Mouse (Mus musculus): ENCODE results near the gene Boc.
A peak's percentile ranks its signal among the peaks of the same experiment; 100 is the strongest.

The Boc gene

GRCm38 (mm10) chr16:44552036-44552435 lies 6.7 kb downstream of the Boc start:
- DNase-seq: no peak

DNA sequence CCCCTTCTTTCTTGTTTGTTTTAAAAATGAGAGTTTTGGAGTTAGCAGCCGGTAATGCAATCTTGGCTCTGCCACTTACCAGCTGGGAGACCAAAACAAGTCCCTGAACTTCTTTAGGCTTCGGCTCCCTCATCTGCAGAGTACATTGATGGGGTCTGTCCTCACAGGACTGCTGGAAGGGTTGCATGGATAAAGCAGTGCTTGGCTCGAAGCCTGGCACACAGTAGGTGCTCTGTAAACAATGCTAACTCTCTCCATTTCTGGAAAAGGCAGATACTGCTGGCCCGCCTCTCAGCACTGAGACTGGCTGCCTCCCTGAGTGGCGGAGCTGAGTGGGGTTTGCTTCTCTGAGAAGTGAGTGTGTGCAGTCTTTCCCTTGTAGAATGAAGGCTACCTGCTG lies 7.2 kb downstream of the Boc start:
- DNase-seq: peak in 1 of 2 experiments; percentile 56

DNA sequence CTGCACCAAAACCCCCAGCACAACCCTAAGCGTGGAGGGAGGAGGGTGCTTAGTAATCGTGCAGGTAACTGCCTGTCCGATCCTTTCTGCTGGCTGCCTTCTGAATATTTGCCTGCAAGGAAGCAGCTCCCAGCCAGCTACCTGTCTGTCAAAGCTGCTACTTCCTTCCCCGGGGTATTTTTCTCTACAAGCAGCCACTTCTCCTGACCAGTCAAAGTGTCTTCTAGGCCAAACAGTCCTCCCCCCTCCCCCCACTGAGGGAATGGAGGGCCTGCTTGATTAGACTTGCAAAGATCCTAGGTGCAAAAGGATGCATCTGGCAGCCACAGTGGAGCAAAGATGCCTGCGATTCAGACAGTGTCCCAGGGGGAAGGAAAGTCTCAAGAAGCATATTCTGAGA lies 7.9 kb downstream of the Boc start:
- DNase-seq: no peak

DNA sequence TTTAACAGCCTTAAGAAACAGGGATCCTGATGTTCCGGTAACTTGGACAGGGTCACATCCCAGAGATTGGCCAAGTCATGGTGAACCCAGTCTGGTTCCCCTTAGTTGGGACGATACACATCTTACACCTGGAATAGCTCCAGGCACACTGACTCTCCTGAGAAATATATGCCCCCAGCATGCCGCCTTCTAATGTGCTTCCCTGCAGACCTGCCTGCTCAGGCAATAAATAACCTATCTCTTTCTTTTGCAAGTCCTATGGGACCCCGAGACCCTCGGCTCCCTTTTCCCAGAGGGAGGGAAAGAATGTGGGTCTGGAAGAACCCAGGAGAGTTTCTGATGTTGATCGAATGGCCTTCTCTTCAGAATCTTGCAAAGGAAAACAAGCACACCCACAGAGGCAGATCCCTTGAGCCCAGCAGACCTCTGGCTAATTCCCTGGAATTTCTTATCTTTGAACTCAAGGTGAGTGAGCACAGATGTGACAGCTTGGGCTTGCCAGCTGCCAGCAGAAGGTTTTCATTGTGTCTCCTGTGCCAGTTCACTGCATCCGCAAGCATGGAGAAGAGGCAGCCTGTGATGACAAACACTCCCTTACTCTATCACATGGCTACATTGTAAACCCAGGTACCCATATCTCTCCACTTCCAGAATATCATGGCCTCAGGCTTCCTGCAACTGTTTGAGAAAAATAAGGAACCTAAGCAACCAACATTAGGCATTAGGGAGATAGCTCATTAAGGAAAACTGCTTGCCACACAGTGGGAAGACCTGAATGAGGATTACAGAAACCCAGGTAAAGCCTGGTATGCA lies 8.6 kb downstream of the Boc start:
- no peak for DNase-seq

GRCm38 (mm10) chr16:44549381-44549780 lies 9.3 kb downstream of the Boc start:
- DNase-seq: no peak

GRCm38 (mm10) chr16:44547976-44548375 lies 10.7 kb downstream of the Boc start:
- DNase-seq: no peak

- no peak for DNase-seq
Measured at GRCm38 (mm10) chr16:44546831-44547230, 11.9 kb downstream of the Boc start.

DNA sequence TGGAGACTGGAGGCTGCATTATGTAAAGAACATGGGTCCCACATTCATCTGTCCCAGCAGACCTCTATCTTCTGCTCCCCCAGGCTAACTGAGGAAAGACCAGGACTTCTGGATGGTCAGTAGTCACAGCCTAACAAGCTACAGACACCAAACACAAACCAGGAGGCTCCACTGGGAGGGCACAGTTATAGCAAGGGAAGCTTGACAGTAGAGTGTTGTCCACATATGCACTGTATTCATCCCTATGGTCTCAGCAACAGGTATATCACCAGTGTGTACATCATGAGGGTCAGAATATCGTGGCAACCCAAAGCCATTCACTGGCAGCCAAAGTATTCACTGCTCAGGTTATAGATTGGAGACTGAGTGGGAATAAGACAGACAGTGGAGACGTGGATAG lies 12.8 kb downstream of the Boc start:
- DNase-seq: no peak

- DNase-seq: no peak
Measured at GRCm38 (mm10) chr16:44545153-44545552, 13.5 kb downstream of the Boc start.

GRCm38 (mm10) chr16:44543098-44543497 lies 15.6 kb downstream of the Boc start:
- DNase-seq: no peak

DNA sequence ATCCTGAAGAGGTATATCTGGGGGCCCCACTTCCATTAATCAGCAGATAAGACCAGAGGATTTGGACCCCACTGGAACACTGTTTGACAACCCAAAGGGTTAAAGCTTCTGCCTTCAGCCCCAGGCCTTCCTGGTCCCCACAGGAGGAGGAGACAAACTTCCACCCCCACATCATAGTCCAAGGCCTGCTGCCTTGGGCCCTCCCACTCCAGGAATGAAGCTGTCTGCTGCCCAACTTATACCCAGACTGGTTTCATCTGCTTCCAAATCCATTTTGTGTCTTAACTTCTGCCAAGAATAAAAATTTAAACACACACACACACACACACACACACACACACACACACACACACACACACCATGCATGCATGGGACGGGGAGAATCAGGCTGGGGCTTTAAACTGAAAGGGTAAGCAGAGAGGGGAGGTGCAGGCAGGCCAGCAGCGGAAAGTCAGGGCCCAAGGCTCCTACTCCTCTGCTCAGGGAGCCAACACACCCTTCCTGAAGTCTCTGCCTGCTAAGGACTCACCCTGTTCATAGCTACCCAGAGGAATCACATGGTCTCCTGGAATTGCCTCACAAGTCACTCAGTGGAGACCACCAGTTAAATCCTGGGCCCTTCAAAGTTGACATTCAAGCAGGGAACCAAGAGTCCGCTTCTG lies 16.5 kb downstream of the Boc start:
- peak; percentile 46 to 80 for DNase-seq

DNA sequence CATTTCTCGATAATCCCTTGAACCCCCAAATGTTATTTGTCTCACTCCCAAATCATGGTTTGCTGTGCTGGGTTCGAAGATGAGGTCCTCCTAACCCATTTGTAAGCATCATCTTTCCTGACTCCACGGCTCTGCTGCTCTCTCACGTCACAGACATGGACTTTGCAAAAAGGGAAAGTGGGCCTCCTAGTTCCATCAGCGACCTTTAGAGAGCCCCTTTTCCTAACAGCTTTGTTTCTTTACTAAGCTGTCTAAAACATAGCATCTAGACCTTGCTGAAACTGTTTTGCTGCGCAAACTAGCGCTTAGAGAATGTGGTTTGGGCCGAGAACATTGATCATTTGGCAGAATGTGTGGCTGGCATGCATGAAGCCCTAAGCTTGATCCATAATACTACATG lies 19.1 kb downstream of the Boc start:
- DNase-seq: no peak

DNA sequence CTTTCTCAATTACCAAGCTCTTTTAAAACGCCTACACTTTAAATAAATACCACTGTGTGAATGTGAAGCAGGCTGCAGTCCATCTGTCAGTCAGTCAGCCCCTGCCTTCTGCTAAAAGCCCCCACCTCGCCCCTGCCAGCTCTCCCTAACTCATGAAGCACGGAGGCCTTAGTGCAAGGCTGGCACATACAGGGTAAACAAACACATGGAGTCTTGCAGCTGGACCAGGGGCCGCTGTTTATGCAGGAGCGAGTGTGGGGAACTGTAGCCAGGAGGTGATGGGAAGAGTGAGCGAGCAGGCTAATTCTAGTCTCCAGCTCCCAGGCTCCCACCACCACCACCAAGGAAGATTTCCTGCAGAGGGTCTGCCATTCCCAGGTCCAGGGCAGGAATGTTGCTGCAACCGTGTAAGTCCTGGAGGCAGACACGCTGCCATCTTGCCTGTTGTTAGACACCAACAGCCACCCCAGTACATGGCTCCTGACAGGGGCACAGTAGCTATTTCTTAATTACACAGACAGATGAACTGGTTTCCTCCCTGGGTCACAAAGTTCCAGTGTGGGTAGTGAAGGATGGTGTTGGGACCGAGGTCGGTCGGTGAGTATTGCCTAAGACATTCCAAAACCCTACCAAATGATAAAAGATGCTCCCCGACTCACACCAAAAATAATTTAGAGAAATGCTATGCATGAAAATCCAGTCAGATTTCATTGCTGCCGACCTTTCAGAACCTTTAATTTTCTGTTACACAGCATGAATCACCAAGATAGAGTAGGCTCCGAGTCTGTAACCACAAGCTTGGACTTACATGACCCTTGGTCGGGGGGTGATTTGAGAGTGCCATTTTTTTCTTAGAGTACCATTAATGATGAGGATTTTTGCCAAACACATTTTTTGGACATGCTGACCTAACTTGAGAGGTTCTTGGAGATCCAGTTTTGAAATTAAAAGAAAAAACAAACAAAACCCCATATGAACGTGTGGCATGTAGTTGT lies 20.0 kb downstream of the Boc start:
- DNase-seq: peak; percentile 43 to 85

GRCm38 (mm10) chr16:44534122-44534521 lies 24.6 kb downstream of the Boc start:
- no peak for DNase-seq

GRCm38 (mm10) chr16:44533522-44533921 lies 25.2 kb downstream of the Boc start:
- DNase-seq: no peak

DNA sequence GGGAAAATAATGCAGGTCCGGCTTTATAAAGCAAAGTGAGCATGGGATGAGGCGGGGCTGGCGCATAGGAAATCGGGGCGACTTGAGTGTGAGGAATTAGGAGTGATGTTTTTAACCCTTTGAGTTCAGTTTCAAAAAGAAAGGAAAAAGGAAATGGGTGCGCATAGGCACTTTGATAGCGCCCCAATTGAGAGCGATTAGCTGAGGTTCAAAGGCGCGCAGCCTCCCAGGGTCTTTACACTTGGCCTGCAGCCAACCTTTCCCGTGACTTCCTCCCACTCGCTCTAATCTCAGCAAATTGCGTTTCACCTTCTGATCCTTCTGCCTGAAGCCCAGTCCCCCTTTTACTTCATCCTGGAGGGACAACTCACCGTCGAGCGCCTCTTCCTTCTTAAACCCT lies 25.8 kb downstream of the Boc start:
- DNase-seq: no peak

DNA sequence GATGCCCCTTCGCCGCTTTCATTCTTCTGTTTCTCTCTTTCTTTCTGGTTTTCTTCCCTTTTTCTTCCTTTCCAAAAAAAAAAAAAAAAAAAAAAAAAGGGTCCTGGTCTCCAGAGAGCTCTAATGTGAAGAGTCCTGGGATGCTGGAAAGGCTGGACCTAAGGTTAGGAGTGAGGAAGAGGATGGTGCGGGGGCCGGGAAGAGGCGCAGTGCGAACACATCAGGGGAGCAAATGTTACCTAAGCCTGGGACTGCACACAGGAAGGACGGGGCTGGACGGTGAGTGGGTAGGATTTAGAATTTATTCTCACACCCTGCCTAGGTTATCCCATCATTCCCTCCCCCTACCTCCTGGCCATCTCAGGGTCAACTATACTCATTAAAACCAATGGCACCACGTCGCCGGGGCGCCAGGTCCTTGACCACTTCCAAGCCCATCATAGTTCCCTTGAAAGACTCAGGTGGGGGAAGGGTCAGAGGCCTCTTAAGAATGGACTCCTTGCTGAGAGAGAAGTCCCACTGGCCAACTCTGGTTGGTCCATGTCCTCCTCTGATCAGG lies 27.4 kb downstream of the Boc start:
- DNase-seq: no peak

DNA sequence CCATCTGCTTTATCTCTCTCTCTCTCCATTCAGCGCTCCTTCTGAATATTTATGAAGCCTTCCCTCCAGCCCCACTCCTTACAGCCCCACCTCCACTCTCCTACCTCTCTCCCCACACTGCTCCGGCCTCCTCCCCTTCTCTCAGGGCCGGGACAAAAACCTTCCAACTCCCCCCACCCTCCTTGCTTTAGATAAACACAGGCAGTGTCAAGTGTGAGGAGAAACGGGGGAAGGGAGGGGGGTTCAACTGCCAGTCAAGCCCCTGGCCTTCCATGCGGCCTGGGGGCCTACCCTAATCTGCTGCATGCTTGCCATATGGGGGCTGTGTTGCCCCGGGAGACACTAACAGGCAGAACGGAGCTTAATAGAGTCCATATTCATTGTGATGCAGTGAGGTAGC lies 27.9 kb downstream of the Boc start:
- no peak for DNase-seq

- no peak for DNase-seq
Measured at GRCm38 (mm10) chr16:44530191-44530590, 28.5 kb downstream of the Boc start.

DNA sequence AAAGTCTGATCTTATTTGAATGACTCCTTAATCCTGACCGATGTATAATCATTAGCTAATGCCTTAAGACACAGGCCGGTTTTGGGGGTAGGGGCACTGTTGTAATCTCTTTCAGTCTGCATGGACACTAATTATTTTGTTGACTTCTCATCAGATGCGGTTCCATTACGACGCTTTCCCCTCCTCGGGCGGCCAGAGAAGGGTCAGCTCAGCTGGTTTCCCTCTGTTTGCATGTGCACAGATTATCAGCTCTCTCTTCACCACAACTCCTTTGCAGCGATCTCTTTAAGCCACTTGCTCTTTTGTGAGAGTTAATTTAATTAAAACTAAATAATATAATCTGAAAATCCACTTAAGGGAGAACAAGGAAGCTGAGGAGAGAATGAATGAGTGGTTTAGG lies 29.0 kb downstream of the Boc start:
- no peak for DNase-seq

- DNase-seq: no peak
Measured at GRCm38 (mm10) chr16:44528955-44529354, 29.7 kb downstream of the Boc start.

DNA sequence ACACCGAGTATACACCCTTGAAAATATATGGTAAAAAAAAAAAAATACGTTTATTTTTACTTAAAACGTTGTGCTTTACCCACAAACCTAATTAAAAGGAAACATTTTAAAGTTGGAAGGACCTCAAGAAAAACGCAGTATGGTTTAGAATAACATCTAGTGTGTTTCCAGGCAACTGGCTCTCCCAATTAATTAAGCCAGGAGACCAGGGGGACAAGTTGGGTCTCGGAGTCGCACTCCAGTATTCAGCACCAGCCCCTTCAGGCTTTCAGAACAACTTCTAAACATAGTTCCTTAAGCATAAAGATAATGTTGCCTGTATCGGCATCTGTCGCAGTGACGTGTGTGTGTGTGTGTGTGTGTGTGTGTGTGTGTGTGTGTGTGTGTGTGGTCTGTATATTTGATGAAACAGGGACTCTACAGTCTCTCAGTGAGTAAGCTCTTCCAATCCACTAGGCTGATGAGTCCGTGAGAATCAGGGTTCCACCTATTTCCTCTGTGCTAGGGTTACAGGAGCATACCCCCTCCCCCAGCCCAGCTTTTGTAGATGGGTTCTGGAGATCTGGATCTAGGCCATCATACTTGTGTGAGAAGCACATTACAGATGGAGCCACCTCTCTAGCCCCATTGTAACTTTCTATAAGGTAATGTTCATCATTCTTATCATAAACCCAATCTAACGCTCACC lies 31.3 kb downstream of the Boc start:
- no peak for DNase-seq

Measured in lung, postnatal 4 days (tissue).